Mouse (Mus musculus): ENCODE data around the gene Ttll1. TPM values are rescaled to one million over a fixed set of nuclear protein-coding genes. Genes with fewer than 3 reads are reported as not detected.
A peak's percentile ranks its signal among the peaks of the same experiment; 100 is the strongest.

The Ttll1 gene
- total RNA-seq, 2 experiments from 2014 or later, result 3.6 to 5.1 TPM

GRCm38 (mm10) chr15:83491891-83492290, 18.8 kb downstream of the Ttll1 start:
- intact Hi-C loops (cut with DNase I; ENCODE audit: low total_unique reads), result no loop called here
- DNase-seq, result peak; percentile 25

DNA sequence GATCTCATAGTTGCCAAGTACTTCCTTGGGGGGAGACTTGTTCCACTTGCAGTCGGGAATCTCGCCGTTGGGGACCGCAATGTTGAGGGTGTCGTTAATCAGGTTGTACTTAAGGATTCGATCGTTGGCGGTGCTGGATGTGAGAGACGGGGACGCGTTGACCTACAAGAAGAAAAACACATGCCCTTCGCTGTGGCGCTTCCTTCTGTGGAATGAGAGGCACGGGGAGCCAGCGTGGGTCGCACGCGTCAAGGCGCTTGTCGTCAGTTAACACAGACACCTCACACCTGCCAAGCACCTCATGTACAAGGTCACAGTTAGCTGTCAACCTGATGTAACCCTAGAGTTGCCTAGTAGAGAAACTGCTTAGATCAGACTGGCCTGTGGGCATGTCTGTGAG, 21.2 kb downstream of the Ttll1 start:
- intact Hi-C loops (cut with DNase I; ENCODE audit: low total_unique reads), result no loop called here
- DNase-seq, result no peak

DNA sequence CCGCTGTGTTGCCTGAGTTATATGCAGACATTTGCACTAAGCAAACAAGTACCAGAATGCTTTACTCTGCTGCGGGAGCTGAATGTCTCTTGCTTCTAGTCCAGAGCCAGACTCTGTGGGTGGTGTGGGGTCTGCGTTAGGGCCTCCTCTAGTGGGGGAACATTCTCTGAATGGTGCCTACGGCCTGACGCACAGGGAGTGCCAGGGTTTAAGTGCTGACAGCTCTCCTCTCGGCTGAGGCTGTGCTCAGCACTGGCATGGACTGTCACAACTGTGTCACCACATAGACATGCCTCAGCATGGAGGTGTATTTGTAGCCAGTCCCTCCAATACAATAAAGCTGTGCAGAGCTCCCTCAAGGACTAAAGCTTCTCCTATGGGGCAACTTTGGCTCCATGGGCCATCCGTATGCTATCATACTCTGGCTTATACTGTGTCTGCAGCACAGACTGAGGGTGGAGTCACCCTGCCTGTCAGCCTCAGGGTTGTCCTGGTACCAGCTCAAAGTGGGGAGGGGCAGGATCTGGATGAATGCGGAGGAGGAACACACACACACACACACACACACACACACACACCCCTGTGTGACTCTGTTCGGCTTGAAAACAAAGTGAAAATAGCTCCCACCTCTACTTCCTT, 23.1 kb downstream of the Ttll1 start:
- intact Hi-C loops (cut with DNase I; ENCODE audit: low total_unique reads), result no loop called here
- no peak for DNase-seq

- DNase-seq, result no peak
- intact Hi-C loops (cut with DNase I; ENCODE audit: low total_unique reads), result no loop called here
Observed at GRCm38 (mm10) chr15:83484311-83484710, 26.4 kb downstream of the Ttll1 start.

- no peak for DNase-seq
- intact Hi-C loops (cut with DNase I; ENCODE audit: low total_unique reads), result no loop called here
Observed at GRCm38 (mm10) chr15:83483482-83483881, 27.2 kb downstream of the Ttll1 start.

DNA sequence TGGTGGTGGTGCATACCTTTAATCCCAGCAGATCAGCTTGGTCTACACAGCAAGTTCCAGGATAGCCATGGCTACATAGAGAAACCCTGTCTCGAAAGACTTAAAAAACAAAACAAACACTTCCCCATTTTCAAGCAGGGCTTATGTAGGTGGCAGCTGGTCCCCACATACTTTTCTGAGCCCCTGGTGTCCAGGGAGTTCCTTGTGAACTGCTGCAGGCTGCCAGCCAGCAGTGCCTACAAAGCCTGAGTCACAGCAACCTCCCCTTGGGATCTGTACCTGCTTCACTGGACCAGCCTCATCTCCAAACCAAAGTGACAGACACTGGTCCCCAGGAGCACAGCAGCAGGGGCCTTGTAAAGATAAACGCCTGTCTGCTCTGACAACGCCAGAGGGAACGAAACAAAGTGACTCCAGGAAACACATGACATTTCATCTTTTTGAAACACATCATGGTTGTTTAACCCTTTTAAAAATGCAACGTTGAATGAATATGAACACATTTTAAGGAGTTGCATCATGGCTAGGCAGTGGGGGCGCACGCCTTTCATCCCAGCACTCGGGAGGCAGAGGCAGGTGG, 28.0 kb downstream of the Ttll1 start:
- intact Hi-C loops (cut with DNase I; ENCODE audit: low total_unique reads), result no loop called here
- DNase-seq, result no peak

GRCm38 (mm10) chr15:83481236-83481780, 29.4 kb downstream of the Ttll1 start:
- DNase-seq, result no peak
- intact Hi-C loops (cut with DNase I; ENCODE audit: low total_unique reads), result no loop called here

- intact Hi-C loops (cut with DNase I; ENCODE audit: low total_unique reads), result no loop called here
- DNase-seq, result no peak
Observed at GRCm38 (mm10) chr15:83479818-83480217, 30.9 kb downstream of the Ttll1 start.

DNA sequence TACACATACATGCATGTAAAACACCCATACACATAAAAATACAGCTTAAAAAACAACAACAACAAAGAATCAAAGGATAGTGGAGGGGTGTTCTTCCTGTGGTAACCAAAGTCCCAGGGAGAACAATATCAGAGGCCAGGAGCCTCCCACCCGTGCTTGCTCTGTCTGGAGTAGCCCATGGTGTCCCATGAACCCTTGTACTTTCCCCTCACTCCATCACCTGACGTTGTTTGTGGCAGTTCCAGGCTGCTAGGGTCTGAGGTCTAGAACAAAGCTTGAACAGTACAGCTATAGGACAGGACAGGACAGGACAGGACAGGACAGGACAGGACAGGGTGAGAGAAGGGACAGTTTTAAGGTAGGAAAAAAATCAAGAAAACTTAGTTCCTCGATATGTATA, 32.6 kb downstream of the Ttll1 start:
- DNase-seq, result no peak
- intact Hi-C loops (cut with DNase I; ENCODE audit: low total_unique reads), result no loop called here

DNA sequence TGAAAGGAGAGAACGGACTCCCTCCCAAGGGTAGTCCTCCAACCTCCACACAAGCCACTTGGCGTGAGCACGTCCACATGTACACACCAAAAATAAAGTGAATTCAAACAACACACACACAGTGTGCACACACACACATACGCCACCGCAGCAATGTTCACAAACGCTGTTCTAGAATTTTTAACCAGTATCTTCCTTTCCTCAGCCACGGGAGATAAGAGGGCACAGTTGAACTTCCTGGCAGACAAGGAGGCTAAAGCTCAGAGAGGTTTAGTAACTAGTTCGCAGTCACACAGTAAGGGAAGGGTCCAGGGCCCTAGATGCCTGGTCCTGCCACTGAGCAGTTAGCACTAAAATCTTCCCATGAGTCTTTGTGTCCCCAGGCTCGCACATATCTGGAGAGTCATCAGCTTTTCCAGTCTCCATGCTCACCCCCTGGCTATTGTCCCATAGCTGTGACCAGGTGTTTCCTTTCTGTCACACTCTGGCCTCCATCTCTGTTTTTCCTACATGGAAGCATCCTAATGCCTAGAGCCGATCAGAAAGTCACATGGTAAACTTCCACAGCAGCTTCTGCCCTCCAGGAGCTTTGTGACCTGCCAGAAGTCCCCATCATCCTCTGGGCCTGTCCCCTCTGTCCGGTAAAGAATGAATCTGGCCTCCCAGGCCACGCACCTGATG, 34.0 kb downstream of the Ttll1 start:
- DNase-seq, result no peak
- intact Hi-C loops (cut with DNase I; ENCODE audit: low total_unique reads), result no loop called here

DNA sequence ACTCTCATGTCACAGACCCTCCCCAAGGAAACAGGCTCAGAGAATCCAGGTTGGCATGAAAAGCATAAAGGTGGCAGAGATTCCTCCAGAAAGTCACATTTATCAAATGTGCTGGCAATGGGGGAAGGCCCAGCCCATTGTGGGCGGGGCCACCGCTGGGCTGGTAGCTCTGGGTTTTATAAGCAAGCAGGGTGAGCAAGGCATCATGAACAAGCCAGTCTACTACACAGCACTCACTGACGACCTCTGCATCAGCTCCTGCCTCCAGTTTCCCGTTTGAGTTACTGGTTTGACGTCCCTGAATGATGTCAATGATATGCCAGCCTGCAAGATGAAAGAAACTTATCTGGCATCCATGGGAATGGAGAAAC, 36.2 kb downstream of the Ttll1 start:
- intact Hi-C loops (cut with DNase I; ENCODE audit: low total_unique reads), result no loop called here
- DNase-seq, result no peak

DNA sequence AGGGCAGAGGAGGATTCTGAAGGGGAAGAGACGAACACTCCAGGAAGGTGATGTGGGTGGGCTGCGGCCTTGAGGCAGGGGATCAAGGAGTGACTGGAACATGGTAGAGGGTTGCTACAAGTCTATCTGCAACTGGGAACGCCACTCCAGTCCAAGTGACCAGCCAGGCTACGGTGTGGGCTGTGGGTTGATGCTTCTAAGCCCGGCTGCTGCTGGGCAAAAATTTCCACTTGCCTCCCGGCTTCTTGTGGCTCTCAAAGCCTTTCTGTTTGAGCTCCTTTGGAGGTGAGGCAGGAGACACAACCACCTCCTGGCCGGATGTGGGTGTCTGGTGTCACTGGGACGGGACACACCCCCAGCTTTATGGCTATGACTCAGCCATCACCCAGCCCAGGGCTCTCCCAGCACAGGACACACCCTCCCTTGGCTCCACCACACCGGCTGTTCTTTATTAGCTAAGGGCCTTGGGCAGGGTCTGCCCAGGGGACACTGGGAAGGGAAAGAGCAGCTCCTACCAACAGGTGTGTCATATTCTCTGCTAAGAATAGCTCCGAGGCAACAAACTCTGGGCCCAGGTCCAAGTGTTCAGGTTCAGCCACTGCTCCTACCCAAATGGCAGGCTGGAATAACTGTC, 36.7 kb downstream of the Ttll1 start:
- peak; percentile 73 for DNase-seq
- intact Hi-C loops (cut with DNase I; ENCODE audit: low total_unique reads), result no loop called here

DNA sequence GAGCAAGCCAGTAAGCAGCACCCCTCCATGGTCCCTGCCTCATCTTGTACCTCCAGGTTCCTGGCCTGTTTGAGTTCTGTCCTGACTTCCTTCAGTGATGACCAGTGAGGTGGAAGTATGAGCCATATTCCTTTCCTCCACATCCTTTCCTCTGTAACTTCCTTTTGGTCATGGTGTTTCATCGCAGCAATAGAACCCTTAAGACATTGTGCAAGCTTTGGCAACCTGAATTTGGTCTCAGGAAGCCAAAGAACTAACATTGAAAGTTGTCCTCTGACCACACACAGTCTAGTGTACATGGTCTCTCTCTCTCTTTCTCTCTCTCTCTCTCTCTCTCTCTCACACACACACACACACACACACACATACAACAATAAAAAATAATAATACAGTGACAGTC, 37.4 kb downstream of the Ttll1 start:
- no peak for DNase-seq
- intact Hi-C loops (cut with DNase I; ENCODE audit: low total_unique reads), result no loop called here

DNA sequence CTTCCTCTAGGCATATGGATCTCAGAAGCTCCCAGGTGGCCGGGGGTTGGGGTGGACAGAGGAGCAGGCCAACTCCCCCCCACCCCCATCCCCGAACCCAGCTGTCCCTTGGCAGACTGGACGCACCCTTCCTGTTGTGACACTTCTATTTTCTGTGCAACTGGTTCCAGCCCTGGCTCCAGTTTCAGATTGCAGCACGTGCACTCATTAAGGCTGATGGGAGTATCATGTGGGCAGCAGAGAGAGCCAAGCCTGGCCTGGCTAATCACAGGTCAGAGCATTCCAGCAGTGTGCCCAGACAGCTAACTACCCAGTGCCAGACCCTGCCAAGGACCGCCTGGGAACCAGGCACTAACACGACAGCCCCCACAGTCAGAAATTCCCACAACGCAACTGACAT, 39.2 kb downstream of the Ttll1 start:
- peak; percentile 66 for DNase-seq
- intact Hi-C loops (cut with DNase I; ENCODE audit: low total_unique reads), result no loop called here

- DNase-seq, result no peak
- intact Hi-C loops (cut with DNase I; ENCODE audit: low total_unique reads), result no loop called here
Observed at GRCm38 (mm10) chr15:83470443-83470842, 40.2 kb downstream of the Ttll1 start.

DNA sequence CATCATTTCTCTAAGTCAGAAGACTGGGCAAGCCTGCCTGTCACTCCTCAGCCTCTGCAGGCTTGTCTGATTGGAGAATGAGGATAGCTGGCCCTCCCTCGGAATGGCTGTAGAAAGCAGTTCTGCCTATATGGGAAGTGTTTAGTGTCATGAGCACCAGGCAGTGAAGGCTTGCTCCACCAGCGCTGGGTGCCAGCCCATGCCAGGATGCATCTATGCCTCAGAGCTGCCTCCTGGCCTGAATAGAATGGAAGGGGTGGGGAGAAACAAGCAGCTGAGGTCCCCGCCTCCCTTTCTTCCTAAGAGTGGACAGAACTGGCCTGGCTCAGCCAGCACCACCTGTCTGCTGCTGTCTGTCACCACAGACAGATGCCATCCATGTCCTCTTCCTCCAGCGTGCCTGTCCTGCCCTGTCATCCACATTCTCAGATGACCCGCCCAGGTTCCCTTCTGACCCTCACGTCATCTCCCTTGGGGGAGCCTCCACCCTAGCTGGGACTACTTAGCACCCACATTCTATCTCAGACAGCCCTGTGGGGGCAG, 41.3 kb downstream of the Ttll1 start:
- DNase-seq, result peak; percentile 38
- intact Hi-C loops (cut with DNase I; ENCODE audit: low total_unique reads), result no loop called here

DNA sequence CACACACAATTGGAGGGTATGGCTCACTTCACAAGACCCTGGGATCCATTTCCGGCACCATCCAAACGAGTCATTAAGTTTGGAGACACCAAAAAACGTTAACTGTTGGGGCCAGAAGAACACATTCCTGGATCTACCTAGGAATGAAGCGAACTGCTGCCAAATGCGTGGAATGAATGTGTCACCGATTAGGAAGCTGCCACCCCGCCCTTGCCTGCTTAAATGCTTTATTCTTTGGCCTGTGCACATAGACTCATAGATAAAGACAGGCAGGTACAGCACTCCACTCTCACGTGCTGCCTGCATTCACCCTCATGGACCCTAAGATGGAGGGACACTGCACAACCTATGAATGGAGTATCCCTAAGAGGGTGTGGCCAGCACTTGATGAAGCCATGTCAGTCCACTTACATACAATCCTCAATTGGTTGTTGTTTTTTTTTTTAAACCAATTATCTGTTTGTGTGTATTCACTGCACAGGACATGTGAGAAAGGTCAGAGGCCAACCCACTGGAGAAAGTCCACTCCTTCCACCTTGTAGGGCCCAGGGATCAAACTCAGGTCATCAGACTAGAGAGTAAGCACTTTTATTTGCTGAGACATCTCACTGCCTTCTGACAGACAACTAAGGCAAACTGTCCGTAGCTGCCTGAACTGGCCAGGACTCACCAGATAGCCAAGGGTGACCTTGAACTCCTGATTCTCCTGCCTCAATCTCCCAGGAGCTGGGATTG, 43.3 kb downstream of the Ttll1 start:
- DNase-seq, result no peak
- intact Hi-C loops (cut with DNase I; ENCODE audit: low total_unique reads), result no loop called here

GRCm38 (mm10) chr15:83466331-83466730, 44.4 kb downstream of the Ttll1 start:
- intact Hi-C loops (cut with DNase I; ENCODE audit: low total_unique reads), result no loop called here
- DNase-seq, result no peak

GRCm38 (mm10) chr15:83464905-83465650, 45.6 kb downstream of the Ttll1 start:
- intact Hi-C loops (cut with DNase I; ENCODE audit: low total_unique reads), result no loop called here
- no peak for DNase-seq
